Mouse (Mus musculus): ENCODE measurements at regions not wholly inside any gene's neighbourhood (a gene's known extent, or its start where the extent isn't known, plus 50 kb on each side); places are given as distances from the start of the nearest gene placed in this dataset.

DNA sequence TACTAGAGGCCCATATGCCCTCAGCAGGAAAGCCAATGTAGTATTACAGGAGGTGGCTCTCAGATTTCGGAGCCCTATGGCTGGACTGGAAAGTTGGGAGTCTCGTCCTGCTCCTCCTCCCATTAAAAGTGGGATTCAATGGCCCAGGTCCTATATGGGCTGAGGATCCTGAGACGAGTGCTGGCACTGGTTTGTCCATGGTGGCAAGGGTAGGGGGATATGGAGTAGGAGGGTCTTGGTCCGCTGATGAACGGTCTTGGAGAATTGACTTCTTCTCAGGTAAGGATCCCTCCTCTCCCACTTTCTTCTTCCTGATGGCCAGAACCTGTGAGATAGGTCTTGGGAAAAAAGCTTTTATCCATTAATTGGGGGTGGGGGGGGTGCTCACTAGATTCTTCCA lies 522.2 kb upstream of the Slc5a7 start:
- H3K36me3 ChIP-seq (ENCODE audit: control insufficient read depth, insufficient read depth, low read length), result no peaks in the 10 kb centered on the region
- H3K4me3 ChIP-seq (ENCODE audit: low read depth, low read length), result no peak overlapping the region
- no peaks in the 10 kb centered on the region for H3K27me3 ChIP-seq (replicated peaks; ENCODE audit: control insufficient read depth, insufficient read depth, low read length)
- H3K9me3 ChIP-seq (ENCODE audit: control insufficient read depth, low read length), result no peaks in the 10 kb centered on the region
- DNase-seq (ENCODE audit: low spot score) (no peak), ATAC-seq (ENCODE audit: low read depth) (no peak)
- H3K4me2 ChIP-seq (ENCODE audit: low read depth, low read length), result no peak overlapping the region
- 87% methylated on average over 5 of the region's 5 CpGs for WGBS
- no peak overlapping the region for H3K27ac ChIP-seq (replicated peaks; ENCODE audit: low read depth, low read length)
- no peak overlapping the region for H3K9ac ChIP-seq (ENCODE audit: low read depth, low read length)
- H3K4me1 ChIP-seq (ENCODE audit: control insufficient read depth, insufficient read depth, low read length), result no peaks in the 10 kb centered on the region

DNA sequence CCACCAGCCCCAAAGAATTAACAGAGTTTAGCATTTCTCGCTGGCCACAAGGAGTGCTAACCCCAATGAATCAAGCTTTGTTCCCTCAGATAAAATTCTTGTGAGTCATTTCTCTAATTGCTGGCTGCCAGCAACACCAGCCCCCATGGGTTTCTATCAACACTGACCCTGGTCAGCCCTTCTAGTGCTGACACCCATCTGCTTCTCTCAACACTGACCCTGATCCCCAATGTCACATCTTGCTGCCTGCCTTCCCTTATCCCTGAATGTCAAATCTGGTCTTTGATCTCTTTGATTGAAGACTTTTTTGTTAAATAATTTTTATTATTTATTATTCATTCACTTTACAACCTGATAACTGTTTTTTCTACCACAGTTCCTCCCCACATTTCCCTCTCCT lies 554.8 kb upstream of the Slc5a7 start:
- no peaks in the 10 kb centered on the region for H3K9me3 ChIP-seq (ENCODE audit: control insufficient read depth, low read length)
- no peak for ATAC-seq (ENCODE audit: low read depth)
- H3K4me3 ChIP-seq (ENCODE audit: low read depth, low read length), result no peak overlapping the region
- no peak overlapping the region for H3K9ac ChIP-seq (ENCODE audit: low read depth, low read length)
- no peak overlapping the region for H3K4me2 ChIP-seq (ENCODE audit: low read depth, low read length)
- H3K27ac ChIP-seq (replicated peaks; ENCODE audit: low read depth, low read length), result no peak overlapping the region
- H3K36me3 ChIP-seq (ENCODE audit: control insufficient read depth, insufficient read depth, low read length), result no peaks in the 10 kb centered on the region
- no peaks in the 10 kb centered on the region for H3K27me3 ChIP-seq (replicated peaks; ENCODE audit: control insufficient read depth, insufficient read depth, low read length)
- no peaks in the 10 kb centered on the region for H3K4me1 ChIP-seq (ENCODE audit: control insufficient read depth, insufficient read depth, low read length)
- no peak for DNase-seq (ENCODE audit: low spot score)
- 72% methylated on average over 1 of the region's 1 CpGs for WGBS

DNA sequence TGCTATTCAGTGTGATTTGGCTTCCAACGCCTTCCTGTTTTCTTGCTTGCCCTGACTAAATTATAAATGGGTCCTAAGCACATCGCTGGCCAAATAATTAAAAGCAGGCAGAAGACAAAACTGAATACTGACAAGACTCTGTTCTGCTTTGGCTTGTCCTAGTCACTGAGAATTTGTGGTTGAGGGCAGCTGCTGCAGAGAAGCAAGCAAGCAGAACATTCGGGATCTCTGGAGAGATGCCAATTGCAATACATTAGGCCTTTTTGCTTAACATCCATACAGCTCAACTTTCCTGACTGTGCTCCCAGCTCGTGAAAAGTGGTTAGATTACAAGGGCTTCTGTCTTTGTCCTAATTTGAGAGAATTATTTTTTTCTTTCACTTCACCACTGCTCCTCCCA lies 549.0 kb upstream of the St6gal2 start:
- Histone ChIP-seq H3K27ac (replicated peaks; ENCODE audit: low read depth, low read length) (peak overlapping the region; percentile 22), H3K36me3 (ENCODE audit: control insufficient read depth, insufficient read depth, low read length) (no peaks in the 10 kb centered on the region), H3K9me3 (ENCODE audit: control insufficient read depth, low read length) (no peaks in the 10 kb centered on the region), H3K4me1 (ENCODE audit: control insufficient read depth, insufficient read depth, low read length) (no peaks in the 10 kb centered on the region), H3K27me3 (replicated peaks; ENCODE audit: control insufficient read depth, insufficient read depth, low read length) (no peaks in the 10 kb centered on the region), H3K4me2 (ENCODE audit: low read depth, low read length) (peak overlapping the region; percentile 26), H3K9ac (ENCODE audit: low read depth, low read length) (no peak overlapping the region), H3K4me3 (ENCODE audit: low read depth, low read length) (no peak overlapping the region)
- peak; percentile 77 for ATAC-seq (ENCODE audit: low read depth)
- 21% methylated on average over 4 of the region's 4 CpGs for WGBS
- DNase-seq (ENCODE audit: low spot score), result peak; percentile 92

DNA sequence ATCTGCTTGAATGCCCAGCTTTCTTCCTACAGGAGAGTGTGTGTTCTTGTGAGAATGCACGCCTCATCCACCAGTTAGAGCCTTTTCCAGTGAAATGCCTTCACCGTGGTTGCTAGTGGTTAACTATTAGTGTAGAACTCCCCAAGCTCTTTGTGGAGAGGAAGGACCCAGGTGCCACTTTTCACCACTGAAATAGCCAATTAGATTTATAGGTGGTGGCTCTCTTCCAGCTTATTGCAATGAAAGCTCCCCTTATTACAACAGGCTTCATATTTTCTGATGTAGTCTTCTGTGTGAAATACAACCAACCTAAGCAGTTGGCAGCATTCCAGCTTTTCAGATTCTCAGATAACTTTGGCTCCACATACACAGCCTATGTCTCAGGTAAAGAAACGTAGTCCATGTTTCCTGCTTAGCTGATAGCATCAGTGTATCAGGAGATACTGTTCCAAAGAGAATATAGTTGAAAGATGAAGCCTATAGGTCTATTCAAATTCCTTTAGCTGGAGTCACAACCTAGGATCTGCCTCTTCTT lies 515.9 kb upstream of the St6gal2 start:
- no peaks in the 10 kb centered on the region for H3K27me3 ChIP-seq (replicated peaks; ENCODE audit: control insufficient read depth, insufficient read depth, low read length)
- no peak overlapping the region for H3K4me2 ChIP-seq (ENCODE audit: low read depth, low read length)
- H3K27ac ChIP-seq (replicated peaks; ENCODE audit: low read depth, low read length), result no peak overlapping the region
- H3K4me3 ChIP-seq (ENCODE audit: low read depth, low read length), result no peak overlapping the region
- no peaks in the 10 kb centered on the region for H3K9me3 ChIP-seq (ENCODE audit: control insufficient read depth, low read length)
- H3K9ac ChIP-seq (ENCODE audit: low read depth, low read length), result no peak overlapping the region
- DNase-seq (ENCODE audit: low spot score) (peak; percentile 24), ATAC-seq (ENCODE audit: low read depth) (no peak)
- no peaks in the 10 kb centered on the region for H3K4me1 ChIP-seq (ENCODE audit: control insufficient read depth, insufficient read depth, low read length)
- no peaks in the 10 kb centered on the region for H3K36me3 ChIP-seq (ENCODE audit: control insufficient read depth, insufficient read depth, low read length)
- 53% methylated on average over 3 of the region's 3 CpGs for WGBS

DNA sequence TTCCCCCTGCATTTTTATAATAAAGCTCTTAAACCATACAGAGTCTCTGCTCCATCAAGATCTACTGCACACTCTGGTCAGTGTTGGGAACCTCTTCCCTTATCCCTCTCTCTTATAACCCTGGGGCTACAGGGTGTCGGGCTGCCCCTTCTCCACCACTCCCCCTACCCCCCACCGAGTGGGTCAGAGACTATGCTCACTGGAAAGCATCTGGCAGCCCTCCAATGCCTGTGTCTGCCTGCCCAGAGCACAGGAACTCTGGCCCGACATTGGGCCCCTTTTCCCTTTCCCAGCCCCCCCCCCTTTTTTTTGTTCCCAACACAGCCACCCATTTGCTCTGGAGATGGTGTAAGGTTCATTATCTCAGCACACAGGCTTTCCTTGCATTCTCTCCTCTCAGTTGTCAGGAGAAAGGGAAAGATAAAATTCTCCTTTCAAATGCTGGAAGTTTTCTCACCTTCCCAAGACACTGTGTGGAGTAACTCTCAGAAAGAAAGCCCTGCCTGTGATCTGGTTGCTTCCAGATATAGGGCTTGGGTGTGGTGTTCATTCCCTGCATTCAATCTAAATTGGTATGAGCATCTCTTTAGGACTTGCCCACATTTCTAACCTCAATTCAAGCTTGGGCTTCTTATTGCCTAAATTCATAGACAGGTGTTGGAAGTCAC lies 501.7 kb upstream of the St6gal2 start:
- H3K36me3 ChIP-seq (ENCODE audit: control insufficient read depth, insufficient read depth, low read length), result no peaks in the 10 kb centered on the region
- no peaks in the 10 kb centered on the region for H3K27me3 ChIP-seq (replicated peaks; ENCODE audit: control insufficient read depth, insufficient read depth, low read length)
- WGBS, result 27% methylated on average over 3 of the region's 3 CpGs
- no peak overlapping the region for H3K27ac ChIP-seq (replicated peaks; ENCODE audit: low read depth, low read length)
- ATAC-seq (ENCODE audit: low read depth) (no peak), DNase-seq (ENCODE audit: low spot score) (no peak)
- no peak overlapping the region for H3K9ac ChIP-seq (ENCODE audit: low read depth, low read length)
- H3K4me2 ChIP-seq (ENCODE audit: low read depth, low read length), result no peak overlapping the region
- no peaks in the 10 kb centered on the region for H3K4me1 ChIP-seq (ENCODE audit: control insufficient read depth, insufficient read depth, low read length)
- H3K4me3 ChIP-seq (ENCODE audit: low read depth, low read length), result no peak overlapping the region
- no peaks in the 10 kb centered on the region for H3K9me3 ChIP-seq (ENCODE audit: control insufficient read depth, low read length)

DNA sequence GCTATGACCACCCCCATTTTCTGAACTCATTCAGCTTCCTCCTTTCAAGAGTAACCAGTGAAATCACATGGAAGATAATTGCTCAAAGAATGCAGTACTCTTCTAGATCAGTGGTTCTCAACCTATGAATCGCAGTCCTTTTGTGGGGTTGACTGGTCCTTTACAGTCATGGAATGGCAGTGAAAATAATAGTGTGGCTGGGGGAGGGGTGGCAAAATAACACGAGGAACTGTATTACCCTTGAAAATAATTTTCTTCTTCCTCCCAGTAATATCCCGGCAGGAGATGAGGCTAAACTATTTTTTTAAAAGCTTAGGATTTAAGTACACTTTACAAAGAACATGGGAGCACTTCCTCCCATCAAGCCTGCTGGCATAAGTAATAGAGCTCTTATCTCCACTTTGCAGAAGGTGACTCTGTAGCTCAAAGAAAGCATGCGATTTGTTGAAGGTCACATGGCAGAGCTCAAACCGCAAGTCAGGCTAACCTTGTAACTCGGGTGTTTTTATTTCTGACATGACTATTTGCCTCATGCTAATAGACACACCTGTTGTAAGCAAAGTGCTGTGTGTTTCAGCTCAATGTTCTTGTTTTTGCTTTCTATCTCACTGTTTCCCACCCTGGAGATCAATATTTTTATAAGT lies 500.8 kb upstream of the St6gal2 start:
- no peaks in the 10 kb centered on the region for H3K4me1 ChIP-seq (ENCODE audit: control insufficient read depth, insufficient read depth, low read length)
- no peak overlapping the region for H3K4me2 ChIP-seq (ENCODE audit: low read depth, low read length)
- H3K4me3 ChIP-seq (ENCODE audit: low read depth, low read length), result no peak overlapping the region
- no peak overlapping the region for H3K9ac ChIP-seq (ENCODE audit: low read depth, low read length)
- 82% methylated on average over 6 of the region's 6 CpGs for WGBS
- H3K27ac ChIP-seq (replicated peaks; ENCODE audit: low read depth, low read length), result no peak overlapping the region
- no peaks in the 10 kb centered on the region for H3K27me3 ChIP-seq (replicated peaks; ENCODE audit: control insufficient read depth, insufficient read depth, low read length)
- no peaks in the 10 kb centered on the region for H3K36me3 ChIP-seq (ENCODE audit: control insufficient read depth, insufficient read depth, low read length)
- no peaks in the 10 kb centered on the region for H3K9me3 ChIP-seq (ENCODE audit: control insufficient read depth, low read length)
- ATAC-seq (ENCODE audit: low read depth) (no peak), DNase-seq (ENCODE audit: low spot score) (no peak)
